Mouse (Mus musculus): ENCODE data around the gene Arl6ip4.

The Arl6ip4 gene

GRCm38 (mm10) chr5:124115990-124116845, at the start of gene Arl6ip4:
TSS of gene Arl6ip4 (plus strand) at chr5:124116089.
- DNase-seq (ENCODE audit: low read depth, low spot score): peak; percentile 62

- DNase-seq (ENCODE audit: low read depth, low spot score): no peak
Observed at GRCm38 (mm10) chr5:124069657-124070056, 46.2 kb upstream of the Arl6ip4 start.

- DNase-seq (ENCODE audit: low read depth, low spot score): no peak
Observed at GRCm38 (mm10) chr5:124073682-124074081, 42.2 kb upstream of the Arl6ip4 start.

- DNase-seq (ENCODE audit: low read depth, low spot score): no peak
Observed at GRCm38 (mm10) chr5:124074845-124075307, 41.0 kb upstream of the Arl6ip4 start.

GRCm38 (mm10) chr5:124075716-124076115, 40.2 kb upstream of the Arl6ip4 start:
- DNase-seq (ENCODE audit: low read depth, low spot score): no peak

- no peak for DNase-seq (ENCODE audit: low read depth, low spot score)
Observed at GRCm38 (mm10) chr5:124076559-124076958, 39.3 kb upstream of the Arl6ip4 start.

GRCm38 (mm10) chr5:124077241-124077640, 38.6 kb upstream of the Arl6ip4 start:
- DNase-seq (ENCODE audit: low read depth, low spot score): no peak

GRCm38 (mm10) chr5:124077856-124078460, 37.9 kb upstream of the Arl6ip4 start:
- no peak for DNase-seq (ENCODE audit: low read depth, low spot score)

GRCm38 (mm10) chr5:124078794-124079416, 37.0 kb upstream of the Arl6ip4 start:
- DNase-seq (ENCODE audit: low read depth, low spot score): peak; percentile 72

GRCm38 (mm10) chr5:124079880-124080279, 36.0 kb upstream of the Arl6ip4 start:
- DNase-seq (ENCODE audit: low read depth, low spot score): no peak

GRCm38 (mm10) chr5:124082447-124082846, 33.4 kb upstream of the Arl6ip4 start:
- no peak for DNase-seq (ENCODE audit: low read depth, low spot score)

- no peak for DNase-seq (ENCODE audit: low read depth, low spot score)
Observed at GRCm38 (mm10) chr5:124082941-124083688, 32.8 kb upstream of the Arl6ip4 start.

- no peak for DNase-seq (ENCODE audit: low read depth, low spot score)
Observed at GRCm38 (mm10) chr5:124083850-124084587, 31.9 kb upstream of the Arl6ip4 start.

- DNase-seq (ENCODE audit: low read depth, low spot score): no peak
Observed at GRCm38 (mm10) chr5:124084588-124085173, 31.2 kb upstream of the Arl6ip4 start.

GRCm38 (mm10) chr5:124085513-124085912, 30.4 kb upstream of the Arl6ip4 start:
- DNase-seq (ENCODE audit: low read depth, low spot score): peak; percentile 76

- no peak for DNase-seq (ENCODE audit: low read depth, low spot score)
Observed at GRCm38 (mm10) chr5:124086876-124087275, 29.0 kb upstream of the Arl6ip4 start.

GRCm38 (mm10) chr5:124089868-124090267, 26.0 kb upstream of the Arl6ip4 start:
- no peak for DNase-seq (ENCODE audit: low read depth, low spot score)

- DNase-seq (ENCODE audit: low read depth, low spot score): no peak
Observed at GRCm38 (mm10) chr5:124091951-124092406, 23.9 kb upstream of the Arl6ip4 start.

- peak; percentile 70 for DNase-seq (ENCODE audit: low read depth, low spot score)
Observed at GRCm38 (mm10) chr5:124093120-124093794, 22.6 kb upstream of the Arl6ip4 start.

Data from telencephalon, adult 2 months (tissue).